Mouse (Mus musculus) right cerebral cortex, adult 18-20 months (tissue): ENCODE data around the gene Fbxo42.
"Not testable (repeated sequence)": the region's sequence is repeated elsewhere in the genome, so short reads cannot be mapped to it uniquely, and the experiment has no call there.

Source experiments
- DNase-seq: peaks from one replicate; pipeline ENCODE4 v3.0.0; 2022; ENCODE audit warnings: mixed read lengths

The Fbxo42 gene

GRCm38 (mm10) chr4:141137740-141138139 is 10.0 kb upstream of the Fbxo42 start:
- DNase-seq, result not testable (repeated sequence)

- no peak for DNase-seq
These were observed 9.1 kb upstream of the Fbxo42 start for GRCm38 (mm10) chr4:141138425-141139115.

DNA sequence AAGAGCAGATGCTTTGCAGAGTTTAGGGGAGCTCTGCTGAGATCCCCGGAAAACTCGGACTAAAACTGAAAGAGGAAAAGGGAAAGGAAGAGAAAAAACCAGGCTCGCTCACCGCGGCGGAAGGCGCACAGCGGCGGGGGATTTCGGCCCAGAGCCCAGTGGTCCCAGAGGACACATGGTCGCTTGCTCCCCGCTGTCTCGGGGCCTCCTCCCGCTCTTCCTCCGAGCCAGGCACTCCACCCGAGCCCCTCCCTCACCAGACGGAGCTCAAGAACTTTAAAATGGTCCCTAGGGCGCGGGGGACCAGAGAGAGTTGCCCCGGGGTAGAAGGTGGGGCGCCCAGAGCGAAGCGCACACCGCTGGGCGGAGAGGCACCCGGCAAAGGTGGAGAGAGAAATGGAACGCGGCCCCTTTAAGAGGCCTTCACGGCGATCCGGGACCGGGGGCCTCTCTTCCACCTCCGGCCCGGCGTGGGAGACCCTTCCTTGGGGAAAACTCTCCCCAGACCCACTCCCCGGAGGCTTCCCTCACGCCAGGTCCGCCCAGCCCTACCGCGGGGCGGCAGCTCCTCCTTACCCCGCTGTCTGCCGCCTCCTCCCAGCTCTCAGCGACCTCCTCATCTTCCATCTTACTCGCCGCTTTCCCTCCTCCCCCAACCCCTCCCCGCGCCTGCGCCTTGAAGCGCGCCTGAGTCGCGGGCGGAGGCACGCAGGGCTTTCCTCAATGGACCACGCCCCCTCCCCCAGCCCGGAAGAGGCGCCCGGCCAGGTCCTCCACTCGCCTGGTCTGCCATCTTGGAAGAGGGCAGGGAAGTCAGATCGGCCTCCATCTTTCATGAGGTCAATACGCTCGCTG is 8.4 kb upstream of the Fbxo42 start, which contains the start of gene Szrd1:
Szrd1 (minus strand) TSS at position 660 of the 855 bp plus-strand sequence.
- DNase-seq, result peak; percentile 99

GRCm38 (mm10) chr4:141140354-141140753 is 7.4 kb upstream of the Fbxo42 start:
- DNase-seq, result not testable (repeated sequence)

DNA sequence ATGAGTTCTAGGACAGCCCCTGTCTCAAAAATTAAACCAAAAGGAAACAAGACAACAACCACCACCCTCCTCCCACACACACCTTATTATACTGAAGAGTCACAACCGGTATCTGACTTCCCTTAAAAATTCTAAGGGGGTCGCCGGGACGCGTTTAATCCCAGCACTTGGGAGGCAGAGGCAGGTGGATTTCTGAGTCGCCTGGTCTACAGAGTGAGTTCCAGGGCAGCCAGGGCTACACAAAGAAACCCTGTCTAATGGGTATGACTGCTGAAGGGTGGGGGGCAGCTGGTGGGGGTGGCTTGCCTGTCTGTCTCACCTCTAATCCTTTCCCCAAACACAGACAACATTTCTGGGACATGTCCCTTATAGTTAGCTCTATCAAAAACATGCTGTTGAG is 6.7 kb upstream of the Fbxo42 start:
- no peak for DNase-seq

- peak; percentile 76 for DNase-seq
These were observed 5.4 kb upstream of the Fbxo42 start for GRCm38 (mm10) chr4:141142285-141142811.

- not testable (repeated sequence) for DNase-seq
These were observed 2.6 kb upstream of the Fbxo42 start for GRCm38 (mm10) chr4:141145124-141145523.

GRCm38 (mm10) chr4:141146491-141147033 is 1.2 kb upstream of the Fbxo42 start:
- no peak for DNase-seq

DNA sequence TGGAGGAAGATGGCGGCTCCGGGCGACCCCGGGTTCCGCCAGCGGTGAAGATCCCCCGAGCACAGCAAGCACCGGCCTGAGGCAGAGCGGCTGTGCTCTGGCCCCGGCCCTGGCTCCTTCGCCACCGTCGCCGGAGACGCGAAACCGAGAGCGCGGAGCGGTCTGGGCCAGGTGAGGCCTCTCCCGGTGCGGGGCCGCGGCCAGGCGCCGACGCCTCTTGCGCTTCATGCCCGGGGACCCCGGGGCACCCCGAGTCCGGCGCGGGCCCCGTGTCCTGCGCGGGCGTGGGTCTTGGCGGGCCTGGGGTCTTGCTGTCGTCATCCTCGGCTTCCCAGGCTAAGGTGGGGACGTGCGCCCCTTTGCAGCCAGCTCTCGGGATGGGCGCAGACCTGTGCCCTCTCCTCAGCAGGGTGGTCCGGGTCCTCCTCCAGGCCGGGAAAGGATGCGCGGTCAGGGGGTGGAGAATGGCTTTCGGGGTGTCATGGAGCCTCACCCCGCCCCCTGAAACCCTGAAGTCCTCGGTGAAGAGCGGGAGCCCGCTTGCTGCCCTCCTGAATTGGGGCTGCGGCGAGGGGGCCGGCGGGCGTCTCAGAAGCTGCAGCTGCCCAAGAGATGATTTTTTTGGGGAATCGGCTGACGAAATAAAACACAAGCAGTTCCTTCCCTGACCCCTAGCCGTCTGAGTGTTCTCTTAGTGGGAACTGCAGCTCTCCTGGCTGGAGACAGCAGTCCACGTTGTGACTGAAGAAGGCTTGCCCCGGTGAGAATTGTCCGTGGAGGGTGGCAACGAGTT is 492 bp downstream of the Fbxo42 start:
- DNase-seq, result peak; percentile 30

- no peak for DNase-seq
These were observed 1.4 kb downstream of the Fbxo42 start for GRCm38 (mm10) chr4:141149116-141149515.

DNA sequence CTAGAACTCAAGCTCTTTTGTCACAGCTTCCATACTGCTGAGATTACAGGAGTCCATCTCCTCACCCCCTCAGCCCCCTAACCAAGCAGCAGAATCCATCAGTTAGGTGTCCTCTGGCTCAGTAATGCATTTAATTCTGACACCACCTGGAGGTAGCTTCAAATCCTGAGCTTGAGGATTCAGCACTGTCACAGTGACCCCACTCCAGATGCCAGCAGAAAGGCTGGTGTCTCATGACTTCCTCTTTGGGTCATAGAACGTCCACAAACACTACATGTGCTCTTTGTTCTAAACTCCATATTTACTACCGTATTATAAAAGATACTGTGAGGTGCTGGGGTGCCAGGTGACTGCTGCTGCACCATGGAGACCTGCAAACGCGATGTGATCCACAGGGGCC is 9.8 kb downstream of the Fbxo42 start:
- DNase-seq, result no peak

GRCm38 (mm10) chr4:141158609-141159008 is 10.9 kb downstream of the Fbxo42 start:
- no peak for DNase-seq

- no peak for DNase-seq
These were observed 11.4 kb downstream of the Fbxo42 start for GRCm38 (mm10) chr4:141159093-141159492.

DNA sequence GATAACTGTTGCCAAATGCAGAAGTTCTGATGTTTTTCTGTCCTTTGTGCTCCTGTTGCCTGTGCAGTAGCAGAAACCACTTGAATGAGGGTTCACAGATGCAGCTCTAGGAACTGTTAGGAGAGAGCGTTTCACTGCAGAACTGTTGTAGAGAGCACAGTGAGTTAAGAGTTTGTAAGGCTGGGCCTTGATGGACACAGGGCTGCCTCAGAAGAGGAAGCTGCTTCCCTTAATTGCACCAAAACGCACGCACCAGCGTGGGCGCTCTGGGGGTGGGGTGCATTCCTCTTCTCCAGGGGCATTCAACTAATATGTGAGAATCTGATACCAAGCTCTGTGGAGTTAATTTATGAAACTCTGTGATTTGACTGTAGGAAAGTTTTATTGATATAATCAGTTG is 12.0 kb downstream of the Fbxo42 start:
- no peak for DNase-seq

DNA sequence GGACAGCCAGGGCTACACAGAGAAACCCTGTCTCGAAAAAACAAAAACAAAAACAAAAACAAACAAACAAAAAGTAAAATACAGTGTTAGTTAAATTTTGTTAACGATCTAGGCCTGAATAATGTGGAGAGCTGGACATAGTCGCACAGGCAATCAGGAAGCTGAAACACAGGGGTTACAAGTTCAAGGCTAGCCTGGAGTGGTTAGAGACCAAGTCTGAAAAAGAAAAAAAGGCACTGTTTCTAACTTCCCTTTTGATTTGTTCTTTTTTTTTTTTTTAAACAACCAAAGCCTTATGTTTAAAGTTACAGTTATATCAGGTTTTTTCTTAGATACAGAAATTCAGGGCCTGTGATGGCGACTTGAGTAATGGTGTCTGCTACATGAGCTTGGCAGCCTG is 12.5 kb downstream of the Fbxo42 start:
- no peak for DNase-seq

DNA sequence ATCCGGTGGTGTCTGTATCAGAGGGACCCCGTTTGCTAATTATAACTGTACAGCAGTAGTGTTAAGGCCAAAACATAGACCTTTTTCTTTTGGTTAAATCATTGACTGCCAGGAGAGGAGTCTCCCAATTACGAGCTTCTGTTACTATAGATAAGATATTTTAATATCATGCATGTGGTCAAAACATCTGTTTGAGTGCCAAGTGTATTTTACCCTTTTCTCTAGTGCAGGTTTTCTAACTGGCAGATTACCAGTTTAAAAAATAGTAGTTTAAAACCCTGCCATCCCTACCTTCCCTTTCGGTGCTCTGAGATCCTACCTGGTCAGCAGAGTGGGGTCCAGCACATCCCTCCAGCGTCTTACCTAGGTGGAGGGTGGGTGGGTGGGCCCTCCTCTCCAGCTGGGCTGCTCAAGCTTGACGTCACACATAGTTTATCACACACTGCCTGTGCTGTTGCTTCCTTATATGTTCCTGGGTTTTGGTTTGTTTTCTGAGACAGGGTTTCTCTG is 14.0 kb downstream of the Fbxo42 start:
- no peak for DNase-seq

GRCm38 (mm10) chr4:141163729-141164128 is 16.0 kb downstream of the Fbxo42 start:
- no peak for DNase-seq

- no peak for DNase-seq
These were observed 18.1 kb downstream of the Fbxo42 start for GRCm38 (mm10) chr4:141165744-141166292.

DNA sequence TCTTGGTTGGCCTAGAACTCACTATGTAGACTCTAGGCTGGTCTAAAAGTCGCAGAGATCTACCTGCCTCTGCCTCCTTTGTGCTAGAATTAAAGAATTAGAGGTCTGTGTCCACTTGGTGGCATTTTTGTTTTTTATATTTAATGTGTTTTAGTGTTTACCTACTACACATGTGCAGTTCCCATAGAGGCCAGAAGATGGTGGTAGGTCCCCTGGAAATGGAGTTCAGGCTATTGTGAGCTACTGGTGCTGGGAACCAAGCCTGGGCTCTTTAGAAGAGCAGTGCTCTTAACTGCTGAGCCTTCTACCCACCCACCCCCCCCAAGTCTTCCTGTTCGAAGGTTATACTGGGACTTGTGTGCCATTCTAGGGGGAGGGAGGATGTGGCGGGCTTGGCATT is 19.4 kb downstream of the Fbxo42 start:
- no peak for DNase-seq

- DNase-seq, result peak; percentile 24
These were observed 24.4 kb downstream of the Fbxo42 start for GRCm38 (mm10) chr4:141172121-141172520.

GRCm38 (mm10) chr4:141175783-141176182 is 28.1 kb downstream of the Fbxo42 start:
- DNase-seq, result no peak

DNA sequence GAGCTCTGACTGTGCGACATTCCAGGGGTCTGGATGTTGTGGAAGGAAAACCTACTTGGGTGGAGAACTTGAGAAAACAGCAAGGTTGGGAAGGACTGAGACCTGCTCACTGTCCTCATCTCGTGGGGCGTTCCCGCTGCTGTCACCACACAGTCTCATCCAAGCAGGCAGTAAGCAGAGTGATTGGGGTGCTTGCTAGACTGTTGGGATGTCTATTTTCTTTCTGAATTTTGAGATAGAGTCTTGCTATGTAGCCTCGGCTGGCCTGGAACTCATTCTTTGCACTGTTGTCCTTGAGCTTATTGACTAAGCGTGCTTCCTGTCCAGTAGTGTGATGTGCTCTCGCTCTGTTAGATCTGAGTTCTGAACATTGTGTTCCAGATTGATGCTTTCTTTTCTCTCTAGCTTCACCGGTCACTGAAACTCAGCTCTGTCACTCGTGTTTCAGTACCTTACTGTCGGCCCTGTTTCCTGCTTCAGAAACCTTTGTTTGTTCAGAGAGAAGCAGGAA is 28.7 kb downstream of the Fbxo42 start:
- DNase-seq, result no peak
